Mouse (Mus musculus): ENCODE measurements at regions not wholly inside any gene's neighbourhood (a gene's known extent, or its start where the extent isn't known, plus 50 kb on each side); places are given as distances from the start of the nearest gene placed in this dataset.

DNA sequence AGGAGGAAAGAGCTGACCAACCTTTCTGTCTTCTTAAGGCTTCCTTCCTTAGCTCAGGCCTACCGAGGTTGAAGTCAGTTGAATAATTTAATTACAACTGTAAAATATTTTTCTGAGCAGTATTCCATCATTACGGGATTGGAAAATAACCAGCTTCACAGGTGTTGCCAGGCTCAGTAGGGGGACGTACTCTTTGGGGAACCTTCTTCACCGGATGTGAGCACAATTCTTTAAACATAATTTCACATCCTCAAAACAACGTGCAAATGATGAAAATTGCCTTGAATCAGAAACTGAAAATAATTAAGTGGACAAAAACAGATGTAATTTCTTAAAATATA lies 515.9 kb downstream of the Tns3 start:
- no peak for DNase-seq (ENCODE audit: low read depth, low spot score)

DNA sequence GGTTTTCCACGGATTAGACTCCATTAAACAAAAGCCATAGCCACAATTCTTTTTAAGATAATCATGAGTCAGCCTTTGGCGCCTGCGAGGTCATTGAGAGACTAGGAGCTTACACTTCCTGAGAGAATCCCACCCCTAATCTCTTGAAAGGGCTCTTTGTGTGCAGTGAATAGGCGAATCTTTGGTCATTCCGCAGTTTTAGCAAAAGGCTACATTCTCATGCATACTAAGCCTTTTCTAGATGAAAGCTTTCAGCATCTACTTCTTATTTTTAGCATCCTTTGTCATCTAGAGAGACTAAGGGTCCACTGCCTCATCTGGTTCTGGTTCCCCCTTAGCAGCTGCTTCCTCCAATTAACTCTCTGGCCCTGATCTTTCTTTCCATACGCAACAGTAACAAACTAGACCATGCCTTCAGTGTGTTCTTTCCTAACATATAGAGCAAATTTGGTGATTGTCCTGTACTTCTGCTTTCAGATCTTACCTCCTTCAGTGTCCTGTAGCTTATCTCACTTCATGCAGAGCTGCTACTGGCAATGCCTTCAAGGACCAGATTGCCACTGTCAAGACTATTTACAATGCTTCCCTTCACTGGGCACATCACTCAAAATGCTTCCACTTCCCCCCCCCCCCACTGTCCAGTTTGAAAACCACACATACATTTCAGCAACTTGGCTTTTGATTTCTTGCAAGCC lies 516.4 kb downstream of the Tns3 start:
- peak; percentile 10 for DNase-seq (ENCODE audit: low read depth, low spot score)

DNA sequence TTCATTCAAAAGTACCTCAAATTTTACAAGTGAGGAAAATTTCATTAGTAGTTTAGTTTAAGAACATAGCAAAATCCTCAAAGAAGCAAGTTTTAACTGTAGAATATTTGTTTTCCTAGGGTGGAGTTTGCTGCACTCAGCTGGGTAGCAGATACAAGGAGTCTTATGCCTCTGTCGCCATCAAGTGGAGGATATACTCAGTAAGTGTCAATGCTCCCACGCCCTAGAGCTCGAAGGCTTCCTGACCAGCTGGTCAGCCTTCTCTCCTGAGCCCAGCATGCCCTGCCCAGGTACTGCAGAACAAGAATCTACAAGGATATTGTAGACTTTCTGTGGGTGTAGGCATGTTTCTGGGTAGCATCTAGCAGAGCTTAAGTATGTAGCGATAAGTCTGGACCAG lies 527.0 kb downstream of the Tns3 start:
- DNase-seq (ENCODE audit: low read depth, low spot score): peak; percentile 16

DNA sequence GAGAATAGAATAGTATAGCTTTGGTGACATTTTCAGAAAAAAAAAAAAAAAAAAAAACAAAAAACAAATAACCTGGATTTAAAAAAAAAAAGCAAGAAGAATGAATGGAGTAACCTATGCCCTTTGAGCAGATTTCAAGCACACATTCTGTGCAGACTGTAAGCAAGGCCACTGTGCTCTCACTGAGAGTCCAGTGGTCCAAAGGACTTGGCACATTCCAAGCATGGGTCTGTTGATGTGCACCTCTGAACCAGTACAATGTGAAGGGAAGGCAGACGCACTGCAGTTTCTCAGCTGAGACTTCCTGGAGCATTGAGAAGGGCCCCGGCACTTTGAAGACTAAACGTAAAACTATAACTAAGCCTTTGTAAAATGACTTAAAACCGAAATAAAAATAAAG lies 527.7 kb downstream of the Tns3 start:
- DNase-seq (ENCODE audit: low read depth, low spot score): no peak

DNA sequence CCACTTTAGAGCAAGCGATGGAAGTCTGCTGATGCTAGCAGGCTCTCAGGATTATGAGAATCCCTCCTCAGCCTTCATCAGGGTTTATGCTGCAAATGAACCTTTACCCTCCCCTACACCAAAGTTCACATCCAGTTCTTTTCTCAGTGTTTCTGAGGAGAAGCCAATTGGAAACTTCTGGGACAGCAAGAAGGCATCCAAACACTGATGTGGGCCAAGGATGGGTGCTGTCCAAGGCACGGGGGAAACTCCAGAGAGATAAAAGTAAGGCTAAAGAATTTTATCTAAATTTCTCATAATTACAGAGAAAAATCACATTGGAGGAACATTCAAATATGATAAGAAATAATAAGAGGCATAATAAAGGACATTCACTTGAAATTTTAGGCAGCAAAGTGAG lies 555.0 kb downstream of the Tns3 start:
- no peak for DNase-seq (ENCODE audit: low read depth, low spot score)

DNA sequence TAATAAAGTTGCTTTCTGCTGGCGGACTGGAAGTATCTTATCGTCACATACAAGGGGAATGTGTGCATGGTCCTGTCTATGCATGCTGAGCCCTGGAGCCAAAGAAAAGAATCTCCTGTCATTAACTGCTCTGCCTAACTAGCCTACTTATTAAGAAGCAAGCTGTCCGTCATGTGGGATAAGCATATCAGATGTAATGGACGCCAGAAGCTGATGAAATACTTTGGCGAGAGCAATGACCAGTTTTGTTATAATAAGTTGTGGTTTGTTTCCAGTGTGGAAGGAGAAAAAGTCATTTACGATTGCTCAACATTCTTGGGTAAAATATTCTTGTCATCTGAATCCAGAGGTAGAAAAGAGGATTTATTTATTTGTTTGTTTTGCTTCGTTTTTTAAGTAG lies 563.2 kb downstream of the Tns3 start:
- no peak for DNase-seq (ENCODE audit: low read depth, low spot score)

DNA sequence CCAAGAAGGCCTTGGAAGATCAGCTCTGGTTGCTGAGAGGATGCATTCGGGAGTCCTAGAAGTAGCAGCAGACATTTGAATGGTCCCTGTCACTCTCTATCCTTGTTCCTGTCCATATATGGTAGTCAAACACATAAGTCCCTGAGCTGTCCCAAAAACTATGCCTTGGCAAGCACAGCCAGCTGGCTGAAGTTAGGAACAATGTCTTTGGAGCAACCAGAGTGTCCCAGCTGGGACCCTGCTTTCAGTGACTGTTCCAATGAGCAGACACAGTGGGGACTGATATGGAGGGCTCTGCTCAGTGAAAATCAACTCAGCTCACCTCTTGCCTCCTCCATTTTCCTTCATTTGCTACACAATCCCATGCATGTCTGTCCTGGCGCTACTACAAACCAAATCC lies 580.0 kb downstream of the Tns3 start:
- DNase-seq (ENCODE audit: low read depth, low spot score): no peak

DNA sequence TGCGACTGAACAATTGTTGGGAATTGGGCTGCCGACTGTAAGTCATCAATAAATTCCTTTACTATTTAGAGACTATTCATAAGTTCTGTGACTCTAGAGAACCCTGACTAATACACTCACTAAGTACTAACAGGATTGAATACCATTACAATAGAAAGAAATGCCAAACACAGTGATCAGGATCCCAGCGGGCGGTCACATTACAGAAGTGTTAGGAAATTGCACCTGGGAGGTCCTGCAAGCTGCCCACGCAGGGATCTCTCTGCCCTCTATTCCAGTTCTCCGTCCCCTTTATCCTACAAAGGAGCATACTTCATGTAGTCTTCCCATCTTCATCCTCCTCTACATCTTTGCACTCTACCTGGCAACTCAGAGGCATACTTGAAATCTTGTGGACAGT lies 581.5 kb downstream of the Tns3 start:
- DNase-seq (ENCODE audit: low read depth, low spot score): no peak

- DNase-seq (ENCODE audit: low read depth, low spot score): no peak
These were observed 591.0 kb downstream of the Tns3 start for GRCm38 (mm10) chr11:8073321-8073720.

DNA sequence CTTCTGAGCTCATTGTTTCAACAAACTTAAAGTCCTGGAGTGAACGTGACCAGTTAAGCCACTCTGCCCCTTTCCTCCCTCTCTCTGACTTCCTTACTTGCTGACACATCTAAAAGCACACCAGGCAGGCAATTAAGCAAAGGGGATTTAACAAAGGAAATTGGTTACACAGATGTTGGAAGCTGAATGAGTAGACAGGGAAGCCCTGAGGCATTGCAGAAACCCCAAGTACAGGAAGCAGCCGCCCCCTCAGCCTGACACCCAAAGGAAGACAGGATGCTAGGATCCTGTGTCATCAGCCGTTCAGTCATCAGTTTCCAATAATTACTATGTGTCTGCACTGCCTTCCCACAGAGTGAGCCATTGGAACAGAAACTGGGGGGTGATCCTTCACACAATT lies 595.5 kb downstream of the Tns3 start:
- peak; percentile 2 for DNase-seq (ENCODE audit: low read depth, low spot score)

- DNase-seq (ENCODE audit: low read depth, low spot score): no peak
These were observed 597.0 kb downstream of the Tns3 start for GRCm38 (mm10) chr11:8067330-8067729.

DNA sequence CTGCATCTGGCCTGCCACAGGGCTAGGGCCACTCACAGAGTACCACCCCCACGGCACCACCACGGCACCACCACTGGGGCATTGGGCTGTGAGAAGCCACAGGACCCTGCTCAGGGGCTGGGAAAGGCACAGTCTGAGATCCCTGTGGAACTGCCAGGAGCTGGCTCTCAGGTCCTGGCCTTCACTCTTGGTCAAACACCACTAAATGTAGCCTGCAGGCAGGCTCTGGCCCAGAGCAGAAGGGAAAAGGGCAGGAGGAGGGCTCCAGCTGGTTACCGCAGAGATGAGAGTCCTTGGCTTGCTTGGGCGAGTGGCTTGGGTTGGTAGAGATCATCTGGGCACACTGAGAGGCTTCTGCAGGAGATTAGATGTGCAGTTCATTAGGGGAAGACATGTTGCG lies 598.5 kb downstream of the Tns3 start:
- no peak for DNase-seq (ENCODE audit: low read depth, low spot score)

DNA sequence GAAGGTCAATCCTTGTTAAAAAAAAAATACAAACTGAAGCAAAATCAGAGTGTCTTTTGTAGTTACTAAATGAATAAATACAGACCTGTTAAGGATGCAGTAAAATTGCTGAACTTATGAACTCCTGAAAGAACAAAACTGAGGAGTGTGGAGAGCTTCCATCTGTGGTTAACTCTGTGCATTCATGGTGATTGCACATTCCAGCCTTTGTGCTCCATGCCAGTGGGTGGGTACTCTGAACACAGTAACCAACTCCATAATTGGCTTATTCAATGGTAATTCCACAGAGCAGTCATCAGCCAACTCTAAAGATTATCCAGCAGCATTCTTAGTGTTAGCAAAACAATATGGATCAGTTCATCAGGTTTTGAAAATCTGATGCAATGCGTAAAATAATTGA lies 599.2 kb downstream of the Tns3 start:
- no peak for DNase-seq (ENCODE audit: low read depth, low spot score)

DNA sequence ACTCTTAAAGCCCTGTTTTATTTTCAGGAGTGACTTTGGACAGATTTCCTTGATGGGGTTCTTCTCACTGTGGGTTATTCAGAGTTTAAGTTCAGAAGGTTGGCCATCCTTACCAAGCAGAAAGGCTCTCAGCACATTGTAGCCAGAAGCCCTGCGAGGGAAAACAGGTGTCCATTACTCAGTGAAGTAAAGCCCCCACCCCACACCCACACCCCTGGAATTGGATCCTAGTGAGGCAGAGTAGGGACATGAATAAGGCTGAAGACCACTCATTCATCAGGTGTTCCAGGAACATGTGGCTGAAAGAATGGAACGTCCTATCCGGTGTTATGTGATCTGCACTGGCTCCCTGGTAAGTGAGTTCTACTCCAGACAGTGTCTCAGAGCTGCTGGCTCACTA lies 602.3 kb downstream of the Tns3 start:
- no peak for DNase-seq (ENCODE audit: low read depth, low spot score)

DNA sequence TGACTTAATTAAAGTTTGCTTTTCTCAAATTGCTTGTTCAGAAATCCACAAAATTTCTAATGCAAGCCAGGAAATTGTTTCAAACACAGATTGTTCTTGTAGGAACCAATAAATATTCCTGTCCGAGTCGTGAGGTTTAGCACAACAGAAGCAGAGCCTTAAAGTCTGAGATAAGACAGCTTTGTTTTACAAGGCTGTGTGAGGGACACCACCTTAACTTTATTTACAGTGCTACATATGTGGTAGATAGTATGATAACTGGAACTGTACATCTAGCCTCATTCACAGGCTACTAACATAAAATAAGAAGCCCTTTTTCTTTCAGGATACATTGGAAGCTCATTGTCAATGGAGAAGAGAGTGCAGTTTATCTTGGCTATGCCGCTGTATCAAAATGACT lies 602.8 kb downstream of the Tns3 start:
- no peak for DNase-seq (ENCODE audit: low read depth, low spot score)

DNA sequence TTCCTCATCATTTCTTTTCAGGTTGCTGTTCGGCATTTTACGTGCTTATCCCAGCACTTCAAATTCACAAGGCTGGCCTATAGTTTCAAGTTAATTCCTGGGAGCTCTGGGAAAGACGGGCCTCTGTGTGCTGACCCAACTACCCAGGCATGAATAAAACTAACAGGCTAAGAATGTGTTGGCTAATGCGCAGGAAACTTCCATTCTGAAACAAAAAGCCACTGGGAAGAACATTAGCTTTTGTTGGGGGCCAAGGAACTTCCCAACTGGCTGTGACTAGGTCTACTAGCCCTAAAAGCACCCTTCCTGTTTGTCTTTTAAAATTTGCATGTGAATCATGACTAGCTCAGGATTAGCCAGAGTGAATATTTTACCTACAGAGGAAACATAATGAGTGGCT lies 612.8 kb downstream of the Tns3 start:
- DNase-seq (ENCODE audit: low read depth, low spot score): no peak

- DNase-seq (ENCODE audit: low read depth, low spot score): no peak
These were observed 619.2 kb downstream of the Tns3 start for GRCm38 (mm10) chr11:8045086-8045485.

GRCm38 (mm10) chr11:8030119-8030518 lies 634.2 kb downstream of the Tns3 start:
- no peak for DNase-seq (ENCODE audit: low read depth, low spot score)

DNA sequence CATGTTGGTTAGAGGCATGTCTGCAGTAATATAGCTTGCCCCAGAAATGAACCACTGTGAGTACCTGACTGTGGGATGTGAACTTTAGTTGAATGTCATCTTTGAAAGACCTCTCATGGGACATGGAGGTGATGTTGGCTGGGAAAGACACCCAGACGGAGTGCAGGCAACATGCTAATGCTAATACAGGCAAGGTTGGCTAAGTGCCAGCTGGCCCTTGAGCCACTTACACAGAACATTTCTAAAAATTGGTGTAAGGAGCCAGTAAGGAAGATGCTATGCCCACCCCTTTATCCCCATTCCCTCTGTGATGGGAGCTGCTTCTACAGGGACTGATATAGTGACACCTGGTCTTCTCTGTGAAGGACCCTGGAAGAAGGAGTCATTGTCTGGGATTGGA lies 656.5 kb downstream of the Tns3 start:
- DNase-seq (ENCODE audit: low read depth, low spot score): no peak

- no peak for DNase-seq (ENCODE audit: low read depth, low spot score)
These were observed 683.3 kb downstream of the Tns3 start for GRCm38 (mm10) chr11:7981031-7981430.

- peak; percentile 2 for DNase-seq (ENCODE audit: low read depth, low spot score)
These were observed 688.5 kb downstream of the Tns3 start for GRCm38 (mm10) chr11:7975845-7976244.

DNA sequence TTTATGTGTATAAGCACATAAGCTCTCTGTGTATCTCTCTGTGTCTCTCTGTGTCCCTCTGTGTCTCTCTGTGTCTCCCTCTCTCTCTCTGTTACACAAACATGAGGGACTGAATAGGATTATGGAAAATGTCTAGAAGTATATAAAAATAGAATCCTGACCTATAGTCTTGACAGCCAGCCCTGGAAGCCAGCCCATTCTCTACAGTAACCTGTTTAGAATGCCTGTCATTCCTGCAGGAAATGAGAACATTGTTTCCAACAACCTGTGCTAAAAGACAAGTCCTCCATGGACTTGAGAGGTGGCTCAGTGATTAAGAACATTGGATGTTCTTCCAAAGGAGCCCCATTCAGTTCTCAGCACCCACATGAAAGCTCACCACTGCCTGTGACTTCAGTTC lies 714.4 kb downstream of the Tns3 start:
- DNase-seq (ENCODE audit: low read depth, low spot score): no peak

DNA sequence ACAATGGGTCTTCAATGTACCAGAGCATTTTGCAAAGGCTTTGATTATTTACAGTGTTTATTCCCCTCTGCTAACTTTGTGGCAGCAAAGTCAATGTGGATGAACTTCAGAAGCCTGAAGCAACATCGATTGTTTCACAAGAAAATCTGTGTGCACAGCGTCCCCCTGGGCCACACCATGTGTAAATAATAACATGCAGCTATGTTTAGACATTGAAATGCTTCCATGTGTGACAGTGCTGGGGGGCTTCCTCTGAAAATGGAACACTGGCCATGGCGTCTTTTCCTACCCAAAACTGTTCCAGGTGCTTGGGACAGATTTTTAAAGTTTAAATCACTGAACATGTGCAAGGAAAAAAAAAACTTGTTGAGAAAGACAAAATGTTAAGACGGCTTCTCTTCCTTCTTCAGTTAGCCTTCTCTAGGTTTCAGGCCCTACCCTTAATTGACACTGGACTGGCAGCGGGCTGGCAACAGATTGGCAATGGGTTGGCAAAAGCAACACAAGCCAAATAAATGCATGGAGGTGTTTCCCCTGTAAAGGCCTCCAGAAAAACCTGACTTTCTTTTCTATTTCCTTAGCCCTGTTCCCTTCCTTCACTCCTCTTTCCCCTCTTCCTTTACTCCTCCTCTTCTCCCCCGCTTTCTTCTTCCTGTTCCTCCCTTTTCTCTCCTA lies 715.0 kb downstream of the Tns3 start:
- no peak for DNase-seq (ENCODE audit: low read depth, low spot score)

All from telencephalon, adult 2 months (tissue).